Mouse (Mus musculus) fat pad, adult 2 months (tissue): Measurements from ENCODE around the gene Ifitm10.
A peak's percentile ranks its signal among the peaks of the same experiment; 100 is the strongest.

ENCODE experiments used
- DNase-seq: peaks from one replicate; pipeline ENCODE4 v3.0.0-alpha.2; 2011; ENCODE audit warnings: low read depth, low spot score; ENCODE audit errors: extremely low read depth

Gene Ifitm10

GRCm38 (mm10) chr7:142391108-142391507 lies 17.6 kb upstream of the Ifitm10 start:
- DNase-seq = no peak

- no peak for DNase-seq
Observed at GRCm38 (mm10) chr7:142389961-142390650, 16.6 kb upstream of the Ifitm10 start.

GRCm38 (mm10) chr7:142388740-142389139 lies 15.2 kb upstream of the Ifitm10 start:
- no peak for DNase-seq

DNA sequence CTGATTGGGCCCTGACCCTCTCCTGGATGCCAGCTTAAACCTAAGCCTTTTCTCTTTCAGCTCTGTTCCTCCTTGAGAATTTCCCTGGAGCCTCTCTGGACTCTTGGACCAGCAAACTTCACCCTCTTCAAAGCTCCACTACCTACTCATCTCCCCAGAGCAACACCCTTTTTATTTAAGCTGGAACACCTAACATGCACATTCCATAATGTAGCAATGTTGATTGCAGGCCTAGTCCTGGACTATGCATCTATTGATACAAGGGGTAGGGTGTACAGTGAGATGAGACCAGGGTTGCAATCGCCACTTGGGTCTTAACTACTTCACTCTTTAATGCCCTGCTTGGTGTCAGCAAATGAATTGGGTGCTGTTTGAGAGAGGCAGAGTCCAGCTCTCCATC lies 14.6 kb upstream of the Ifitm10 start:
- DNase-seq = no peak

DNA sequence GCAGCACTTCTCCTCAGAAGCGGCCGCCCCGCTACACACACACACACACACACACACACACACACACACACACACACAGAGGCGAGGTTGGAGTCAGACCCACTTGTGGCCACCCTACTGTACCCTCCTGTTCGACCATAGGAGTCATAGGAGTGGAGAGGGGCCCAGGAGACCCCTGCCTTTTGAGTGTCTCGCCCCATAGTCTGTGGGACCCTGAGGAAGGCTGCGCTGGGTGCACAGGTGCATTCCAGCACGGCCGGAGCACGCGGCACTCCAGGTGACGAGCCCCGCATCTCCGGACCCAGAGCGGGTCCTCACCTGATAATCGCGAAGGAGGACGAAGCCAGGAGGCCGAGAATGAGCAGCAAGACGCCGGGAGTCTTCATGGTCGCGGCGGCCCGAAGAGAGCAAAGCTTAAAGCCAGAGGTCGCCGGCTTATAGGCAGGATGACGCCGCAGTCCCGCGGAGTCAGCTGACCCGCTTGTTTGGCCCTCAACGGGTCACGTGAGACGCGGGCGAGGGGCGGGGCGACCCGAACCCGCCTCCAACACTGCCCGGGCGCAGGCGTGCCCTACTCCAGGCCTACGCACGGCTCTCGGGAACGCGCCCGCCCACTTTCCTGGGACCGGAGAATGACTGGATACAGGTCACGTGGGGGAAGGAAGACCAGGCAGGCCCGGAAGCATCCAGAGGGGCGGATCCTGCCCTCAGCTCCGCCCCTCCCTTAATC lies 14.0 kb upstream of the Ifitm10 start, which contains the start of gene Ctsd:
Gene Ctsd (minus strand): TSS at position 620 of the 730 bp plus-strand sequence.
- DNase-seq = no peak

DNA sequence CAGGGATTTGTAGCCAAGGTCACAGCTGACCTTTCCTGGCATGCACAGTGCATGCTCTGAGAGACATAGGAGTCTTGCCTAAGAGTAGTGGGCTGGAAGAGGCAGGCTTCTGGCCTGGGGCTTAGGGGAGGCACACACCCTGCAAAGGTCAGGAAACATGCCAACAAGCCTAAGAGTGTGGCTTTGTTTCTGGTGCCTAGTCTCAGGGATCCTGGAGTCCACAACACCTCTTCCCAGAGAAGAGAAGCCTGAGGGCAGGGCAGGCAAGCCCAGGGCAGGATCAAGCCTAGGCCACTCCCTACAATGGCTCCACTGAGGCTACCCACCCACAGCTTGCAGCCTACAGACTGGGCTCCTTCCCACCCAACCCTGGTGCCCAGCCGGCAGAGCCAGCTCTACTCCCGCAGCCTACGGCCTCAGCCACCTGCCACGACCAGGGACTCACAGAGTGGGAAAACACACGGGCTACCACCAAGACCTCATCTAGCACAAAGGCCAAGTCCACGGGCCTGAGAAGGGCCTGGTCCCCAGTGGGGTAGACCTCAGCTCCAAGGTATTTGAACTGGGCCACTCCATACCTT lies 13.2 kb upstream of the Ifitm10 start:
- DNase-seq = peak; percentile 97

GRCm38 (mm10) chr7:142385742-142386403 lies 12.3 kb upstream of the Ifitm10 start:
- DNase-seq = no peak

GRCm38 (mm10) chr7:142384306-142384705 lies 10.8 kb upstream of the Ifitm10 start:
- no peak for DNase-seq

- no peak for DNase-seq
Observed at GRCm38 (mm10) chr7:142382567-142382966, 9.0 kb upstream of the Ifitm10 start, which contains the start of gene Gm49369. TSS of gene Gm49369 (minus strand) at chr7:142382667.

GRCm38 (mm10) chr7:142381175-142381574 lies 7.6 kb upstream of the Ifitm10 start:
- no peak for DNase-seq

- no peak for DNase-seq
Observed at GRCm38 (mm10) chr7:142379186-142379585, 5.6 kb upstream of the Ifitm10 start.

DNA sequence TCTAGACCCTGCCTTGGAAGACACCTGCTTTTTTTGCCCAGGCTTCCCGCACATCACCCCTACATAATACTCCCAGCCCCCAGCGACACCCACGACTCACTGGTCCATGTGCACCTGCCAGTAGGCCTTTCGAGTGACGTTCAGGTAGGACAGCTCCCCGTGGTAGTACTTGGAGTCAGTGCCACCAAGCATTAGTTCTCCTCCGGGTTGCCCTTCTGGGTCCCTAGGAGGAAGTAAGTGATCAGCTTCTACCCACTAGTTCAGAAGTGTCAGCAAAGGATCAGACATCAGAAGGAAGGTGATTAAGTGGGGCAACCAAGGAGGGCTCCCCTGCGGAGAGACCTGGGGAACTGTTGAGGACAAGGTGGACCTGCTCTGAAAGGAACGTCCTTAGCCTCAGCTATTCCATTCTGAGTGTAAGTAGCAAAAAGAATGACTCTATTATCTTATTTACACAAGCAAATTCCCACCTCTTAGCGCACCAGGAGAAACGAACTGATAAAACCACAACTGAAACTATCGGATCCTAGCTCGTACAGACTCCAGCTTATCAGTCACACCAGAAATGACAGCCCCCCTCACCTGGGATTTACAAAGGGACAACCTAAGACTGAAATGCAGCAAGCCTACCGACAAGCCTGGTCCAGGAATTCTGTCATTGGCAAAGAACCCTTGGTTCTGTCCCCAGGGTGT lies 3.8 kb upstream of the Ifitm10 start:
- DNase-seq = no peak

- no peak for DNase-seq
Observed at GRCm38 (mm10) chr7:142376096-142376495, 2.5 kb upstream of the Ifitm10 start.

- DNase-seq = no peak
Observed at GRCm38 (mm10) chr7:142375261-142375724, 1.7 kb upstream of the Ifitm10 start.

- DNase-seq = no peak
Observed at GRCm38 (mm10) chr7:142374413-142375015, 961 bp upstream of the Ifitm10 start.

DNA sequence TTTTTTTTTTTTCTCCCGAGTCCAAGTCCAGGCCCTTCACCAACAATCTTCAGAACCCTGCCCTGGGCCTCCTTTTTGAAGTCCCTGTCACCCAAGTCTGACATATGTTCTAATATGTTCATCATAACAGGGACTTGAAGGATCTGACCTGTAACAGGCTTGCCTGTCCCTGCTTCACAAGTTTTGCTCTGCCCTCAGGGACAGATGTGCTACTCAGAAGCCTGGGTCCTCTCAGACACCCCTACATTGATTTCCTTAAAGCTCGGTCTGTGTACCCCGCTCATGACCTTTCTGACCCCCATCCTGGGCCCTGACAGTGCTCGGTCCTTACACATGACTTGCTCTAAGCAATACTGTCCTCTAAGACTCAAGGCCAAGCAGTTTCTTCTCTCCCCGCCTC lies 514 bp downstream of the Ifitm10 start:
- no peak for DNase-seq

DNA sequence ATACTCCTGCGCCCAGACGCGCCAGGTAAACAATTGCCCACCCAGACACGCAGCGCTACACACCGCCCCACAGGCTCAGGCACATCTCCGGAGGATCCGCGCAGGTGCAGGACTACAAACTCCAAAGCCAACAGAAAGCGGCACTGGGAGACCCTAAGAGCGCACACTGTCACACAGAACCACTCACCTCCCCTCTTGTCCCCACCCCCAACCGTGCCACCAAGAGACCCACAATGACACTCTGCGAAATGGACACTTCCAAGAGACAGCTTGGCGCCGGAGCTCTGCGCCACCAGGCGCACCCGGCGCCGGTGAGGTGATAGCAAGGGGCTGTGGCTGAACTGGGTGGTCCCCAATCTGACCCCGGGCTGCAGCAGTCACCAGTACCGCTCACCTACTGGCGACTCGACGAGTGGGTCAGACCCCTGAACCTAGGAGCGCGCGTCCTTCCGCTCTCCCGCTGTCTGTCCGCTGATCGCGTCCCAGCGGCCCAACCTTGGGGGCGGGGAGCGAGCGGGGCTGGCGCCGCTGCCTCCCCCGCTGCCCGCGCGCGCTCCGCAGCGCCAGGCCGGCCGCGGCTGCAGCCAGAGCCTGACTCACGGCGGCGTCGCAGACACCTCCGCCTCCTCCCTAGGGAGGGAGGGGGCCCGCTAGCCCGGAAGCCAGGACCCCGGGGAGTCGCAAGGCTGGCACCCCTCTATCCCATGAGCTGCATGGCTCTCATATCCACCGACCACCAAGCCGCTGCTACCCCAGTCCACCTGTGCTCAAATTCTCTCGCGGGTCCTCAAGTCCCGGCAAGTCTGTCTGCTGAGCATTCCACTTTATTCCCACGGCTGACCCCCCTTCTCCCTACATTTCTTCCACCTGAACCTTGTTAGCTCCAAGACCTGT lies 1.5 kb downstream of the Ifitm10 start:
- no peak for DNase-seq

DNA sequence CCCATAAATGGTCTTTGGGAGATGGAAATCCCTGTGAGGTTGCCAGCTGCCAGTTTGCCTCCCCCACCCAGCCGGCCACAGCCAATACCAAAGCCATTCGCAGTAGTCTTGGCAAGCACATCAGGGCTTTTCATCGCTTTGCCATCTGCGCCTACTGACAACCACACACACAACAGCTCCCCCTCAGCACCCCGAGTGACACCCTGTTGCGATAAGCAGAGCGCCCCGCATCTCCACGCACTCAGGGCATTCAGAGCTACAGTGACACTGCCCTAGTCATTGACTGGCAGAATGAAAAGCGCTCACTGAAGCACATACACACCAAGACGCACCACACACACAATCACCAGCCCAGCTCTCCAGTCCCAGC lies 2.2 kb downstream of the Ifitm10 start:
- DNase-seq = no peak

GRCm38 (mm10) chr7:142370937-142371336 lies 2.6 kb downstream of the Ifitm10 start:
- DNase-seq = no peak
